Mouse (Mus musculus) embryo, embryonic 10.5 days (tissue): ENCODE measurements at regions not wholly inside any gene's neighbourhood (a gene's known extent, or its start where the extent isn't known, plus 50 kb on each side); places are given as distances from the start of the nearest gene placed in this dataset.

Source experiments
- DNase-seq: peaks from one replicate; pipeline ENCODE4 v3.0.0-alpha.2; 2015; ENCODE audit warnings: low spot score

DNA sequence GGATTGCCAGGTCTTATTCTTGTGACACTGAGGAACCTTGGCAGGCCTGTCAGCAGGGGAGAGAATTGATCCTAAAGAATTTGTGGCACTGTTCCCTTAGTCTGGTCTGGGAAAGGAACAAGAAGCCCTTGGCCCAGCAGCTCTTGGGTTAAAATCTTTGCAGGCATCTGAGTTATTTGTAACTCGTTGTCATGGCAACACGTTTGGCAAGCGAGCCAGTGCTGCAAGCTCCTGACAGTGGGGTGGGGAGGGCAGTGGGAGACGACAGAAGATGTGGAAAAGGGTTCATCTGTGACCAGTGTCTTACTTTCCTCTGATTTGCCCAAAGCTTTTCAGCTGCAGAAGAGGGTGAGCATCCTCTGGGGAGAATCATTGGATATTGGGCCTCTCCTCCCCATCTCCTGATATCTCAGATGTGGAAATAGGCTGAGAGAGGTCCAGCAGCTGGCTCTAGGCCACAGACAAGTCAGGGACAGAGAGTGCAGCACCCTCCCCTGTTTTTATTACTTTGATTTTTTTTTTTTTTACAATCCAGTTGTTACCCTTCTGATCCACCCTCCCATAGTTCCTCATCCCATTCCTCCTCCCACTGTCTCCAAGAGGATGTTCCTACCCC, 92.4 kb upstream of the Huwe1 start:
- DNase-seq, result peak; percentile 61
